Mouse (Mus musculus) naive thymus-derived CD4-positive, alpha-beta T cell, adult 5 months (primary cell): ENCODE results near the gene Csf2ra. TPM values are rescaled to one million over a fixed set of nuclear protein-coding genes. Genes with fewer than 3 reads are reported as not detected.

ENCODE experiments used
- polyA plus RNA-seq: library from polyadenylated mRNA; unstranded; fragments of 100-300 nt; shearing (Covaris generic); gene quantifications from one replicate; pipeline ENCODE4 v1.2.1, GENCODE M21; 2017

Gene Csf2ra
- polyA plus RNA-seq = 9.3 TPM

GRCm38 (mm10) chr19:61227941-61228701 is at the start of gene Csf2ra:
Csf2ra (minus strand) TSS chr19:61228429.

GRCm38 (mm10) chr19:61183590-61183989 is 44.6 kb downstream of the Csf2ra start, which contains the start of gene Gm6020:
Gm6020 (plus strand) TSS chr19:61183890.

GRCm38 (mm10) chr19:61175756-61176324 is 52.4 kb downstream of the Csf2ra start, which contains the start of gene Gm7102:
Gm7102 (minus strand) TSS chr19:61176309.

Other genes starting within 250 kb of the Csf2ra start
- gene Zfp950, start 87.6 kb downstream of the Csf2ra start, polyA plus RNA-seq = 24.8 TPM
- not detected for gene Gm7102, start 52.1 kb downstream of the Csf2ra start, polyA plus RNA-seq
- not detected for gene Gm6020, start 44.5 kb downstream of the Csf2ra start, polyA plus RNA-seq
- not detected for gene Gm21060, start 68.6 kb upstream of the Csf2ra start, polyA plus RNA-seq